ENCODE assay signal across 11 mouse cellular contexts in genomic region chr5:118504170-118504569, GRCm38 (mm10). TPM values are rescaled to one million over a fixed set of nuclear protein-coding genes. Genes with fewer than 3 reads are reported as not detected.
A peak's percentile ranks its signal among the peaks of the same experiment; 100 is the strongest.
DNase-seq lines count a peak whose midpoint lies in the region; ATAC-seq and TF ChIP-seq lines count a peak whose summit lies in the region.
"Had no signal": no experiment of that assay in that cellular context is flagged by ENCODE, and none has a peak within 500 bp of the region (broad histone marks: within the 10 kb centered on the region; RNA-seq: fewer than 3 reads in every experiment).

No protein-coding gene starts in this region.

- no peak overlapping the region for H3K4me3 ChIP-seq in kidney, embryonic 14.5 days (ENCODE audit: low read length)
- no peak overlapping the region for H3K4me3 ChIP-seq in liver, postnatal 0 days (ENCODE audit: low read depth, low read length)
- no peak overlapping the region for H3K4me3 ChIP-seq in hindbrain, embryonic 11.5 days (ENCODE audit: low read depth, low read length)
- H3K4me3 ChIP-seq: hindbrain, embryonic 15.5 days had no signal

- no peaks in the 10 kb centered on the region for H3K27me3 ChIP-seq in kidney, embryonic 14.5 days (ENCODE audit: control insufficient read depth, insufficient read depth, low read length)
- H3K27me3 ChIP-seq in liver, postnatal 0 days (ENCODE audit: insufficient read depth, low read length), result no peaks in the 10 kb centered on the region
- no peaks in the 10 kb centered on the region for H3K27me3 ChIP-seq in hindbrain, embryonic 11.5 days (ENCODE audit: control insufficient read depth, insufficient read depth, low read length)
- H3K27me3 ChIP-seq: CH12.LX; hindbrain, embryonic 15.5 days had no signal

- TF ChIP-seq EP300 in liver, postnatal 0 days (IDR thresholded peaks at IDR 0.05; ENCODE audit: low read depth), result no peak

- intact Hi-C loops in heart, postnatal 14 days (cut with DNase I), result no loop called here

- DNase-seq in kidney, postnatal 14 days, result peak; percentile 30
- DNase-seq in heart, postnatal 14 days, result peak; percentile 56 to 61
- peak; percentile 67 for DNase-seq in liver, postnatal 0 days
- peak; percentile 35 for DNase-seq in testis, postnatal 14 days (ENCODE audit: low spot score)
- no peak for DNase-seq in hindbrain, embryonic 11.5 days (ENCODE audit: low spot score)
- no peak for DNase-seq in cerebellum, adult 8-10 months
- DNase-seq in spleen, postnatal 4 days (ENCODE audit: low spot score in 2 of 2), result no peak
- DNase-seq: layer of hippocampus, postnatal 36 days had no signal

- no peak overlapping the region for H3K4me2 ChIP-seq in kidney, embryonic 14.5 days (replicated peaks; ENCODE audit: low read depth, low read length)
- no peak overlapping the region for H3K4me2 ChIP-seq in liver, postnatal 0 days (ENCODE audit: low read depth, low read length)
- H3K4me2 ChIP-seq in hindbrain, embryonic 11.5 days (replicated peaks; ENCODE audit: low read depth, low read length), result no peak overlapping the region
- H3K4me2 ChIP-seq: hindbrain, embryonic 15.5 days had no signal

- TF ChIP-seq CTCF in liver, postnatal 0 days (IDR thresholded peaks at IDR 0.05; ENCODE audit: low read depth), result no peak

- no peaks in the 10 kb centered on the region for H3K36me3 ChIP-seq in kidney, embryonic 14.5 days (ENCODE audit: control insufficient read depth, insufficient read depth, low read length)
- no peaks in the 10 kb centered on the region for H3K36me3 ChIP-seq in liver, postnatal 0 days (replicated peaks; ENCODE audit: insufficient read depth, low read length)
- H3K36me3 ChIP-seq in hindbrain, embryonic 11.5 days (ENCODE audit: control insufficient read depth, insufficient read depth, low read length), result no peaks in the 10 kb centered on the region
- H3K36me3 ChIP-seq: hindbrain, embryonic 15.5 days had no signal

- peaks cover 4% of the 10 kb centered on the region; the same call in 1 of the 2 replicates for H3K4me1 ChIP-seq in kidney, embryonic 14.5 days (ENCODE audit: control insufficient read depth, insufficient read depth, low read length)
- H3K4me1 ChIP-seq in liver, postnatal 0 days (ENCODE audit: insufficient read depth), result peaks cover 13% of the 10 kb centered on the region
- no peaks in the 10 kb centered on the region for H3K4me1 ChIP-seq in hindbrain, embryonic 11.5 days (replicated peaks; ENCODE audit: control insufficient read depth, insufficient read depth, low read length)
- H3K4me1 ChIP-seq: hindbrain, embryonic 15.5 days had no signal

- WGBS in kidney, embryonic 14.5 days, result 90% methylated on average over 10 of the region's 10 CpGs
- 78% methylated on average over 10 of the region's 10 CpGs for WGBS in liver, postnatal 0 days (ENCODE audit: insufficient replicate concordance)
- 92% methylated on average over 10 of the region's 10 CpGs for WGBS in hindbrain, embryonic 11.5 days

- no peak overlapping the region for H3K27ac ChIP-seq in kidney, embryonic 14.5 days (ENCODE audit: low read depth, low read length)
- no peak overlapping the region for H3K27ac ChIP-seq in liver, postnatal 0 days (ENCODE audit: low read depth)
- no peak overlapping the region for H3K27ac ChIP-seq in hindbrain, embryonic 11.5 days (ENCODE audit: low read depth, low read length)
- H3K27ac ChIP-seq: hindbrain, embryonic 15.5 days had no signal

- ATAC-seq in kidney, embryonic 14.5 days (ENCODE audit: low FRiP score, low TSS enrichment), result no peak
- ATAC-seq in liver, postnatal 0 days, result peak; percentile 70
- no peak for ATAC-seq in hindbrain, embryonic 11.5 days (ENCODE audit: low FRiP score)

- H3K9me3 ChIP-seq in kidney, embryonic 14.5 days (ENCODE audit: control insufficient read depth, low read length), result no peaks in the 10 kb centered on the region
- no peaks in the 10 kb centered on the region for H3K9me3 ChIP-seq in liver, postnatal 0 days (ENCODE audit: low read length)
- H3K9me3 ChIP-seq in hindbrain, embryonic 11.5 days (ENCODE audit: control insufficient read depth, low read length), result no peaks in the 10 kb centered on the region
- H3K9me3 ChIP-seq: hindbrain, embryonic 15.5 days had no signal

- H3K9ac ChIP-seq in kidney, embryonic 14.5 days (ENCODE audit: low read depth, low read length), result no peak overlapping the region
- H3K9ac ChIP-seq in liver, postnatal 0 days (replicated peaks), result no peak overlapping the region
- H3K9ac ChIP-seq in hindbrain, embryonic 11.5 days (ENCODE audit: low read depth, low read length), result no peak overlapping the region
- H3K9ac ChIP-seq: hindbrain, embryonic 15.5 days had no signal

RNA-seq across cellular contexts. Expression of gene Med13l, which starts 56.3 kb away (rescaled TPM):
- 9.7 and 12.1 TPM in 2 replicates for polyA plus RNA-seq in kidney, embryonic 14.5 days (2014; fragmentation: Nextera tagmentation; extraction: Ambion mirVana)
- total RNA-seq in heart, postnatal 14 days (2021), result 10 to 100 TPM; 33.0 to 34.8 TPM
- 4.5 and 5.9 TPM in 2 replicates for polyA plus RNA-seq in liver, postnatal 0 days (2015; fragmentation: Nextera tagmentation; extraction: Ambion mirVana)
- polyA plus RNA-seq in hindbrain, embryonic 11.5 days (2014; fragmentation: Nextera tagmentation; extraction: Ambion mirVana), result 12.5 and 16.1 TPM in 2 replicates

Comparison
In these comparisons a context has a peak if more than half of its experiments do, and no peak if none do; other contexts are left out.
1. DNase-seq: peak in kidney, postnatal 14 days (single experiment), heart, postnatal 14 days (2 of 2), liver, postnatal 0 days (single experiment) and testis, postnatal 14 days (single experiment); none in hindbrain, embryonic 11.5 days (single experiment), cerebellum, adult 8-10 months (single experiment) and spleen, postnatal 4 days (0 of 2).